Mouse (Mus musculus) brain, embryonic 14.5 days (tissue): ENCODE results near the gene Ppa2.

ENCODE experiments used
- CTCF ChIP-seq: fragments of 200-500 bp; IDR thresholded peaks from 2 replicates; pipeline ENCODE4 v1.5.1; 2012; ENCODE audit warnings: inconsistent platforms, mild to moderate bottlenecking, moderate library complexity, borderline replicate concordance; ENCODE audit not compliant: insufficient read depth, insufficient read length; ENCODE audit errors: extremely low read depth
- POLR2A ChIP-seq: fragments of 200-500 bp; IDR thresholded peaks from 2 replicates; pipeline ENCODE4 v1.6.1; 2012; ENCODE audit warnings: mild to moderate bottlenecking, inconsistent platforms, borderline replicate concordance; ENCODE audit not compliant: poor library complexity, insufficient read depth, insufficient read length, severe bottlenecking; ENCODE audit errors: extremely low read depth

DNA sequence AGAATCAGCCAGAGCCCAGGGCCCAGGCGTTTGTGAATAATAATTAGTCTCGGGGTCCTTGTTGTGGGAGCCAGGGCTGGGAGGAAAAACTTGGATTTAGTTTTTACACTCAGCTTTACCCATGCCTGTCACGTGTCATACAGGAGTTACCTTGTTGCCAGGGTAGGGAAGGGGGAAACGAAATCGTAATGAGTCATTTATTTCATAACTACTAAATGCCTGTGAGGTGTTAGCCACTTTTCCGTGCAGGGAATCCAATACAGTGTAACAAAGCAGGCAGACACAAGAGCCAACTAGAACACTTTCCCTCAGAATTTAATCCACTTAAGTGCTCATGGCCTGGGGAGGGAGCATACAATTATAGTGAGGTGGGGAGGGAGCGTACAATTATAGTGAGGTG lies 9.9 kb downstream of the Ppa2 start:
- no peak for TF ChIP-seq POLR2A
- no peak for TF ChIP-seq CTCF
